Mouse (Mus musculus) limb, embryonic 14.5 days (tissue): ENCODE results near the gene 2810408A11Rik. TPM values are rescaled to one million over a fixed set of nuclear protein-coding genes. Genes with fewer than 3 reads are reported as not detected.

Experiments
- ATAC-seq: fragments of 200-750 bp; cut with Nextera tagmentation; 2 replicates; pipeline ENCODE4 v1.8.0; 2017; ENCODE audit warnings: low read depth, moderate number of reproducible peaks, moderate TSS enrichment; ENCODE audit not compliant: low FRiP score
- DNase-seq: peaks from one replicate; pipeline ENCODE4 v3.0.0-alpha.2; 2015; ENCODE audit warnings: low spot score
- H3K27ac ChIP-seq: fragments of 300-500 bp; sonication (generic); replicated peaks from 2 replicates; pipeline ENCODE4 v1.5.1; 2014; ENCODE audit warnings: low read depth, mild to moderate bottlenecking, low read length, moderate library complexity, mixed read lengths
- H3K27me3 ChIP-seq: fragments of 300-500 bp; sonication (generic); 2 replicates; pipeline ENCODE4 v1.6.1; 2014; ENCODE audit warnings: low read length, mixed read lengths; ENCODE audit not compliant: control insufficient read depth, insufficient read depth
- H3K36me3 ChIP-seq: fragments of 300-500 bp; sonication (generic); 2 replicates; pipeline ENCODE4 v1.6.1; 2014; ENCODE audit warnings: mild to moderate bottlenecking, low read length, moderate library complexity, mixed read lengths; ENCODE audit not compliant: control insufficient read depth, insufficient read depth
- H3K4me1 ChIP-seq: fragments of 300-500 bp; sonication (generic); 2 replicates; pipeline ENCODE4 v1.6.1; 2014; ENCODE audit warnings: antibody characterized with exemption, low read length, mixed read lengths; ENCODE audit not compliant: control insufficient read depth, insufficient read depth
- H3K4me2 ChIP-seq: fragments of 300-500 bp; sonication (generic); replicated peaks from 2 replicates; pipeline ENCODE4 v1.6.1; 2014; ENCODE audit warnings: low read depth, mild to moderate bottlenecking, low read length, moderate library complexity; ENCODE audit not compliant: severe bottlenecking
- H3K4me3 ChIP-seq: fragments of 300-500 bp; sonication (generic); replicated peaks from 2 replicates; pipeline ENCODE4 v1.5.1; 2014; ENCODE audit warnings: low read length
- H3K9ac ChIP-seq: fragments of 300-500 bp; sonication (generic); 2 replicates; pipeline ENCODE4 v1.6.1; 2014; ENCODE audit warnings: mild to moderate bottlenecking, low read depth, low read length, moderate library complexity; ENCODE audit not compliant: severe bottlenecking
- H3K9me3 ChIP-seq: fragments of 300-500 bp; sonication (generic); 2 replicates; pipeline ENCODE4 v1.6.1; 2016; ENCODE audit warnings: low read length; ENCODE audit not compliant: control insufficient read depth
- POLR2A ChIP-seq: fragments of 200-500 bp; IDR thresholded peaks from 2 replicates; pipeline ENCODE4 v1.8.0; 2012; ENCODE audit warnings: inconsistent platforms, mild to moderate bottlenecking, moderate library complexity, borderline replicate concordance; ENCODE audit not compliant: insufficient read depth, insufficient read length; ENCODE audit errors: extremely low read depth
- WGBS: fragments of 180-500 bp; shearing (Covaris S2); extraction: QIAGEN DNeasy Blood & Tissue Kit; methylation state at CpG from one replicate; pipeline ENCODE4 v1.1.7; 2014; 5-methylcytosine and 5-hydroxymethylcytosine counted together
- polyA plus RNA-seq, 2 experiments: library from polyadenylated mRNA; depleted of rRNA in 1 of 2; stranded (reverse) in 1 of 2; unstranded in 1 of 2; fragments of >200 nt; fragmentation: Nextera tagmentation in 1 of 2; extraction: Ambion mirVana in 1 of 2; gene quantifications; 2 replicates each; pipeline versions ENCODE4 v1.2.1 to v1.2.3; 2012 to 2014

Gene 2810408A11Rik
- polyA plus RNA-seq, 2 experiments, result 8.9 TPM

DNA sequence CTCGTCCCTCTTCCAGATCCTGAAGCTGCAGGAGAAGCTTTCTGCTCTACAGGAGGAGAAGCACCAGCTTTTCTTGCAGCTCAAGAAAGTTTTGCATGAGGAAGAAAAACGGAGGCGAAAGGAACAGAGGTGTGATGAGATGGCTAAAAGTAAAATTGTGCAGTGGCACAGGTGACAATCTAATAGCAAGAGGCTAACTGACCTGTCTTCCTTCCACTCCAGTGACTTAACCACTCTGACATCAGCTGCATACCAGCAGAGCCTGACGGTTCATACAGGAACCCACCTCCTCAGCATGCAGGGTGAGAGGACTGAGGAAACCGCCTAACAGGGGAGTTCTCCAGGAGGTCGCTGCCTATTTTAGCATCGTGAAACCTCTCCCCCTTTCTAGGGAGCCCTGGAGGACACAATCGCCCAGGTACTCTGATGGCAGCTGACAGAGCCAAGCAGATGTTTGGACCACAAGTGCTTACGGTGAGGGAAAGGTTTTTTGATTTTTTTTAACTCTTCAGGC is 14.2 kb upstream of the 2810408A11Rik start:
- H3K36me3 ChIP-seq, result peaks cover 79% of the 10 kb centered on the region
- no peaks in the 10 kb centered on the region for H3K9me3 ChIP-seq
- H3K4me2 ChIP-seq, result peak overlapping the region; percentile 90
- peak overlapping the region; percentile 83; the same call in 1 of the 2 replicates for H3K9ac ChIP-seq
- no peak for ATAC-seq
- no peak overlapping the region for H3K27ac ChIP-seq
- TF ChIP-seq POLR2A, result no peak
- H3K4me3 ChIP-seq, result peak overlapping the region; percentile 83
- peaks cover 21% of the 10 kb centered on the region for H3K4me1 ChIP-seq
- no peaks in the 10 kb centered on the region for H3K27me3 ChIP-seq
- no peak for DNase-seq
- 27% methylated on average over 9 of the region's 9 CpGs for WGBS

DNA sequence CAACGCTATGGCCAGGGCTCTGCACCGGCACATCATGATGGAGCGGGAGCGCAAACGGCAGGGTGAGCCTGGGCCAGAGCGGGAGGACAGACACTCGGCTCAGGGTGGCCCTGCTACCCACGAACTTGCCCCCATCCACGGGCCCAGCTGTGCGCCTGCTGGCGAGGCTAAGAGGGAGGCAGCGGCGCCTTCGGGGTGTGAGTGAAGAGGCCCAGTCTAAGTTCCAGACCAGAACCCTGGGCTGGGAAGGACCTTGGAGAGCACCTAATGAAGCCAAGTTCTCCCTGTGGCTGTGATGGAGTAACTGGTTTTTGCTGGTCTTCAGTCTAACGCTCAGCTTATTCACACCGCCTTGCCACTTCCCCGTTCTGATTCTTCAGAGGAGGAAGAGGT is 13.6 kb upstream of the 2810408A11Rik start:
- Histone ChIP-seq H3K9me3 (no peaks in the 10 kb centered on the region), H3K4me2 (peak overlapping the region; percentile 90), H3K36me3 (peaks cover 85% of the 10 kb centered on the region), H3K9ac (peak overlapping the region; percentile 83), H3K27ac (peak overlapping the region; percentile 83), H3K4me3 (peak overlapping the region; percentile 83), H3K27me3 (no peaks in the 10 kb centered on the region), H3K4me1 (peaks cover 19% of the 10 kb centered on the region)
- ATAC-seq, result 0 out of 2 replicates have a peak, but pooled peaks have one; percentile 2
- WGBS, result 2% methylated on average over 17 of the region's 17 CpGs
- DNase-seq, result no peak
- no peak for TF ChIP-seq POLR2A

DNA sequence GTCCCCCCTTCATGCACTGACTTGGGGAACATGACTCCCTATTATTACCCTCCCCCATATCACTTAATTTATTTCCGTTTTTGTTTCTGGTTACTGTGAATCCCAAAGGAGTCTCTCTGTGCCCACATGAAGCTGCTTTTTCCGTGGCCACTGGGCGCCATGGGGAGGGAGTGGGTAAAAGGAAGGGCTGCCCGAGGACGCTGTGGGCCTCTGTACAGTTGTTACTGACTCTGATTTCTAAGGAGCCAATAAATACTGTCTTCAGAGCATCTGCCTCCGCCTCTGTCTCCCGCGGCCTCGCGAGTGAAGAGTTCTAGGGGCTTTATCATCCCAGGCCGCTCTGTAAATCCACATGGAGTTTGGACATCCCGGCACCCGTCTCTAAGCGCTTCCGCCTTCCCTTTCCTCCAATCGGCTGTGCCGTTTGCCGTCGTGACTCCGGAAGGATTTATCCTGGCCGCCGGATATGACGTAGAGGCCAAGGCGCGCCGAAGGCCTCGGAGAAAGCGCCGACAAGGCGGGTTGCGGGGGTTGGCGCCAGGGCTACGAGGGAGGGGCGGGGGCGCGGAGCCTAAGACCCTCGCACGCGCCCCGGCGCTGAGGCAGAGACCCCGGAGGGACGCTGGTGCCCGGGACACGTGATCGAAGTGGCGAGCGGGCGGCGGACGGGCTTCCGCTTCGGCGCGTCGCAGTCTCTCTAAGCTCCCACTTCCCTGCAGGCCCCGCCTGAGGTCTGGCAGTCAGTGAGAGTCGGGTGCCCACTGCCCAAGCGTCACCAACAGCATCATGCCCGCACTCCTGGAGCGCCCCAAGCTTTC is 13.0 kb upstream of the 2810408A11Rik start, which contains the start of gene Gps2:
Gene Gps2, plus strand, starts transcription at position 335 of the 818 bp plus-strand sequence.
- ATAC-seq (peak; percentile 91), DNase-seq (peak; percentile 91)
- Histone ChIP-seq H3K4me3 (peak within 1 kb of the TSS; percentile 83), H3K9ac (peak within 1 kb of the TSS; percentile 83), H3K27ac (peak within 1 kb of the TSS; percentile 83), H3K27me3 (no peaks in the 10 kb centered on the region), H3K36me3 (peaks cover 88% of the 10 kb centered on the region), H3K9me3 (no peaks in the 10 kb centered on the region), H3K4me1 (peaks cover 13% of the 10 kb centered on the region), H3K4me2 (peak within 1 kb of the TSS; percentile 90)
- WGBS, result 2% methylated on average over 51 of the region's 61 CpGs
- TF ChIP-seq POLR2A, result 0 out of 2 replicates have a peak, but pooled peaks have one; percentile 67

DNA sequence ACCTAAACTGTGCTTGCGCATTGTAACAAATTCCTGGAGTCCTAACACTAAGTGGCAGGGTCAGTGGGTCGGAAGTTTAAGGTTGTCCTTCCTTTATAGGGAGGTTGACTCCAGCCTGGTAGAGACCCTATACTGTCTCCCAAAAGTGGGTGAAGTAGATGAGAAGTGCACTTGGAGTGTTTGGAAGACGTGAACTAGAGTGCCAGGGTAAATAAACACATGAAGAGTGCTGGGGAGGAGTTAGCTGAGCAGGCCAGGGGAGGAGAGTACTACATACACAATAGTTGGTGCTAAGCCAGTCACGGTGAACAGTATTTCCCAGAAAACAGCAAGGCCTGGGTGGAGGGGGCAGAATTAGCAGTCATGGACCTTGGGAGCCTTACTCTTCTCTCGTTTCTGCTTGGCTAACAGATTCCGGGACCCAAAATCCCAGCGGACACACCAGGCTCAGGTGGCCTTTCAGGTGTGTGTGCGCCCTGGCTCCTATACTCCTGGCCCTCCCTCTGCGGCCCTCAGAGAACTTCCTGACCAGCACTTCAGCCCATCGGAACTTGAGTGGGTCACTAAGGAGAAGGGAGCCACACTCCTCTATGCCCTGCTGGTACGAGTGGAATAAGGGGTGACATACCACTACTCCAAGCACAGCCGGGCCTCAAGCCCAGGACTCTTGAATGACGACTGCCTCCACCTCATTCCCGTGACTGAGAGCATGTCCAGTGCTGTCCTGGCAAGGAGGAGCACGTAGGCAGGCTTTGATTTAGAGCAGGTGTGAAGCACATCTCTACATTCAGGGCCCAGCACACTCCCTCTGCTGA is 12.1 kb upstream of the 2810408A11Rik start:
- peaks cover 13% of the 10 kb centered on the region for H3K4me1 ChIP-seq
- no peak for DNase-seq
- peak overlapping the region; percentile 83 for H3K4me3 ChIP-seq
- peak overlapping the region; percentile 90 for H3K4me2 ChIP-seq
- TF ChIP-seq POLR2A, result no peak
- H3K36me3 ChIP-seq, result peaks cover 88% of the 10 kb centered on the region
- H3K9ac ChIP-seq, result peak overlapping the region; percentile 83; the same call in 1 of the 2 replicates
- no peak overlapping the region for H3K27ac ChIP-seq
- 76% methylated on average over 15 of the region's 15 CpGs for whole genome bisulfite sequencing
- no peak for ATAC-seq
- no peaks in the 10 kb centered on the region for H3K27me3 ChIP-seq
- no peaks in the 10 kb centered on the region for H3K9me3 ChIP-seq

DNA sequence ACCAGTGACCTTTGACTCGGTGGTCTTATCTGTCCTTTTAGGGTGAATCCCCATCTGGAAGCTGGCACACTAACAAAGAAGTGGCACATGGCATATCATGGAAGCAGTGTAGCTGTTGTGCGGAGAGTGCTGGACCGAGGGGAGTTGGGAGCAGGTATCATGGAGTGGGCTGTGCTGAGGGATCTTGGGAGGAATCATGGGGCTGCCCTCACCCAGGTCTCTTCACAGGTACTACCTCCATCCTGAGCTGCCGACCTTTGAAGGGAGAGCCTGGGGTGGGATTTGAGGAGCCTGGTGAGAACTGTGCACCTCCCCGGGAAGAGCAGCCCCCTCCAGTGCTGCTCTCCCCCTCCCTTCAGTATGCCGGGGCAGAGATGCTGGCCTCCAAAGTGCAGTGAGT is 10.9 kb upstream of the 2810408A11Rik start:
- no peak overlapping the region for H3K4me2 ChIP-seq
- no peak overlapping the region for H3K9ac ChIP-seq
- H3K36me3 ChIP-seq, result peaks cover 88% of the 10 kb centered on the region
- WGBS, result 97% methylated on average over 6 of the region's 6 CpGs
- no peak for TF ChIP-seq POLR2A
- H3K27me3 ChIP-seq, result no peaks in the 10 kb centered on the region
- no peak for ATAC-seq
- H3K4me1 ChIP-seq, result peaks cover 13% of the 10 kb centered on the region
- no peaks in the 10 kb centered on the region for H3K9me3 ChIP-seq
- no peak overlapping the region for H3K4me3 ChIP-seq
- no peak for DNase-seq
- H3K27ac ChIP-seq, result no peak overlapping the region
